Mouse (Mus musculus) G1E-ER4 (cell line): ENCODE data around the gene Tmem117. TPM values are rescaled to one million over a fixed set of nuclear protein-coding genes. Genes with fewer than 3 reads are reported as not detected.

Experiments used
- GATA1 ChIP-seq: IDR thresholded peaks from one replicate; pipeline ENCODE4 v1.8.0; 2012; ENCODE audit warnings: low read length, inconsistent platforms
- polyA plus RNA-seq: library from polyadenylated mRNA; stranded (reverse); fragments of >175 nt; gene quantifications from 2 replicates; pipeline ENCODE4 v1.2.3, GENCODE M21; 2012

Tmem117 gene
- polyA plus RNA-seq, 1 experiment, result not detected

DNA sequence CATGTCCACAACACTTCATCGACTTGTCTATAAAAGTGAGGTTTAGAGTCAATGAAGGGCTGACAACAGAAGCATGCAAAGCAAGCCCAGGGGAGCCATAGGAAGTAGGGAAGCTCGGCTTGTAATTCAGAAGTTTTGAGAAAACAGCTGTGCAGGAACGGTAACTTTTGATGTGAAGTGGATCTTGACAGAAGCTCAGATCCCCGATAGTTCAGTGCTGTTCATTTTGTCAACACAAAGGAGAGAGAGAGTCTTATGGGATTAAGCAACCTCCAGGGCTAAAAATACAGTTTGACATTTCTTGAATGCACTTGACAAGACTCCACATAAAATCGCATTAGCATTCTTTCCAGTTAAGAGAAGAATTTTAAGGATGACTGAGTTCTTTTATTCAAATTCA, 265.1 kb downstream of the Tmem117 start:
- TF ChIP-seq GATA1, result no peak

DNA sequence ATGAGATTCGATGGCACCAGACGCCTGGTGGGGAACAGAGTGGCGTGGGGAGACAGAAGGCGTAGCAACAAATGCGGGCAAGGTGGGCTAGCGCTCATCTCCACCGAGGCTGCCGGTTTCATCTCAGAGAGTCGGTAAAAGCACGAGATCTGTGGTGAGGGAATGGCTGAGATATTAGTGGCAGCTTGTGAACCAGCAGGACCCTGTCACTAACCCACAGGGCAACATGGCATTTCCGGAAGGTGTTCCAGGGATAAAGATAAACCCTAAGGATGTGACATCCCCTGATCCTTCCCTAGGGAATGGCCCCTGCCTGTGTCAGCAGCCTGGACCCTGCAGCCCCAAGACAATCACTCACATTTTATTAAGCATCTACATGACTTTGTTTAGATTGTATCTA, 266.6 kb downstream of the Tmem117 start:
- TF ChIP-seq GATA1, result no peak

DNA sequence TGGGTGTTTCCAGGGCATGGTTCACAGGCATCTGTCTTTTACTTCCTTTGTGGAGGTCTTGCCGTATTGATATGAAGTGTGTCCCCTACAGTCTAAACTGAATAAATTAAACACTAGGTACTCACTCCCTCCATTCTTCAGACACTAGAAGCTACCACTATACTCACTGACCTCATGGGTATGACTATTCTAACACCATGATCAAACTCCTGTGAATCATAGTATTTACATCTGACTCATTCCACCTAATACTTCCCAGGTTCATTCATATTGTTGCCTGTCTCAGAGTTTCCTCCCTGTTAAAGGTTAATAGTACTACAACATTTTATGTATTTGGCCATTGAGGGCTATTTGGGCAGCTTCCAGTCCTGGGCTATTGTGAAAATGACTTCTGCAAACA, 274.2 kb downstream of the Tmem117 start:
- TF ChIP-seq GATA1, result no peak

DNA sequence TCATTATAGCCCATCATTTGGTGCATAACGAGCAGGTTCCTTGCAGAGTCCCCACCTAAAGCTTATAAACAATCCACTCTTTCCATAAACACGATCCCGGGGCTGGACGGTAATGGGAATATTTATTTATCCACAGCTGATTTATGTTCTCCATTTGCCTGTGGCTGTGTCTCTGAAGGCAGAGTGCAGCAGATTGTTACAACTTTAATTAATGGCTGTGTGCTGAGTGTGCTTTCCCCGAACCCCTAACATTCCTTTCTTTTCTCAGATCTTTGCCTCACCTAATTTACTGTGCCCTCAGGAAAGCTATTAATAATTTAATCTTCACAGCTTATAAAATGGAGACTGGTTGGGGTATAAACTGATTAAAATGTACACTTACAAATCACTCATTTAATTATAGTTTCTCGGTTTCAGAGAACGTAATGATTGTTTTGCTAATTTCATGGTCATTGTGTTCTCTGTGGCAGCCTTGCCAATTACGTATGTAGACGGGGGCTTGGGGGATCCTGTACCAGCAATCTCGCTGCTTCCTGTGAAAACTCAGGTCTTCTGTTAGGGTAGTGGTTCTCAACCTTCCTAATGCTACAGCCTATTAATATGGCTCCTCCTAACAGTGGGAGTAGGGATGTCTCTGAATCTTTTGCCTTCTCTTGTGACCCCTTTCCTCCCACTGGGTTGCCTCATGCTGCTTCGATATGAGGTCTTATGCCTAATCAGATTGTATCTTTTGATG, 275.8 kb downstream of the Tmem117 start:
- TF ChIP-seq GATA1, result no peak

DNA sequence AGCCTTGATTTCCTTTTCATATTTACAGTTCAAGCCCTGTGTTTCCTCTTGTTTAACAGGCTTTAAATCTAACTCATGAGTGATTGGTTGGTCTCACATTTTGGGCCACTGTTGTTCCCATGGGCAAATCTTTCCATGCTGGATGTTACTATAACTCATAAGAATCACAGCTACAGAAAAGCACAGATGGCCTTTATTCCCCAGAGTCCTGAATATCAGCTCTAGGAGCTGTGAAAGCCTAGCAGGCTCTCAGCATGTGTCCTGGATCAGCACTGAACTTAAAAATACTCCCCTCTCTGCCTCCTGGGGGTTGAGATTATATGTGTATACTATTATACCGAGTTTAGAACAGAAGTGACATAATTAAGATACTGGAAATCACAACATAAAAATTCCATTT, 292.6 kb downstream of the Tmem117 start:
- TF ChIP-seq GATA1, result no peak

DNA sequence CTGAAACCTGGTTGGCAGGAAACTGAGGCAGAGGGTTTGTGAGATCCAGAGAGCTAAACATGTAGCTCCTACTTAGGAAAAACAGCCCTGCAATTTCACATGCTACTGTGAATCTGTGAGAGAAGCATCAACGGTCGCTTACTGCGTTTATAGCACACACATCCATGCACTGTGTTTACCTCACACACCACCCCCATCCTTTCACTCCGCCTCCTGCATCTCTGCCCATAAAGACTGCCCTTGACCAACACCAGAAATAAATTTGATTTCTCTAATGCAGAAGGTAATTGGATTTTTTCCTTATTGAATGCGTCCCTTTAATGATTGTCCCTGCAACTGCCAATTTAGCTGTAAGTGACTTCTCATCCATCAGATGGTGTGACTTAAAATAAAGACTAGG, 299.0 kb downstream of the Tmem117 start:
- no peak for TF ChIP-seq GATA1

DNA sequence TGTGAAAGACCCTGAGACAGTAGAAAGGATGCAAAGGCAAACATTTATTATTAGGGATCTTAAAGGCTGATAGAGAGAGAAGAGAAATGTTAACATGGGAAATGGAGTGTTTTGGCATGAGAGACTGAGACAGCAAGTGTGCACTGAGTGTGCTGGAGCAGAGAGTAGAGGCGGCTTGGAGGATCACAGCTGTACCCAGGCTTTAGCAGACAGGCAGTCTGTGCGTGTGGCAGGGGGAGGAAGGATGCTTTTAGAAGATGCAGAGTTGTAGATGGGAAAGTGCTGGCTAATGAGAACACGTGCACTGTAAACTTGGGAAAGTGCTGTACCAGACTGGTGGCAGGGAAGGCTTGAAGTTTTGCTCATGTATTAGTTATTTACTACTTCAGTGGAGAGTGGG, 301.7 kb downstream of the Tmem117 start:
- no peak for TF ChIP-seq GATA1

DNA sequence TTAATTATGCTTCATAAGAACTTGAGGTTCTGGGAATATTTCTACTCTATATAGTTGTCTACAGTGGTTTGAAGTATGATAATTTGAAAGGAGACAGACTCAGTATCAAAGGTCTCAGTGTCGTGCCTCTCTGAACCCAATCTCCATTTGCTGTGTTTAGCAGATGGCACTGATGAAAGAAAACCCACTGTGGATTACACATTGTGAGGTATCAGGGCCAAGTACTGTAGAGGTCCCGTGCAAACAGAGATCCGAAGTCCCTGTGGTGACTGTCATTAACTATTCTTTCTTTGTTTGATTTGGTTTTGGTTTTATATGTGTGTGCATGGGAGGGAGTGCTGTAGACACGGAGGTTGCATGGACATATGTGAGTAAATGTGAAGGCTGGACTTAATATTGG, 304.0 kb downstream of the Tmem117 start:
- TF ChIP-seq GATA1, result no peak

DNA sequence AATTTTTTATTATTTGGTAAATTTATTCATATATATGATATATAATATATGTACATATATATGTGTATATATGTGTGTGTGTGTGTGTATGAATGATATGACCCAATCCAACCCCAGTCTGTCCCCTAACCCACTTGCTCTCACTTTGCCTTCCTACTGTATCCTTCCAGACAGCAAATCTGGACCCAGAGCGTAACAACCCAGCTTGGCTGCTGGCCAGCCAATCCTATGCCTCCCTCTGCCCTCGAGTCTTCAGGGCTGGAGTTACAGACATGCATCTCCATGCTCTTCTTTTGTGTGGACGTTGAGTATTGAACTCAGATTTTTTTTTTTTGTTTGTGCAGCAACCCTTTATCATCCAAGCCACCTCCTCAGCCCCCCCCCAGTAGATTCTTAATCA, 304.4 kb downstream of the Tmem117 start:
- TF ChIP-seq GATA1, result no peak

DNA sequence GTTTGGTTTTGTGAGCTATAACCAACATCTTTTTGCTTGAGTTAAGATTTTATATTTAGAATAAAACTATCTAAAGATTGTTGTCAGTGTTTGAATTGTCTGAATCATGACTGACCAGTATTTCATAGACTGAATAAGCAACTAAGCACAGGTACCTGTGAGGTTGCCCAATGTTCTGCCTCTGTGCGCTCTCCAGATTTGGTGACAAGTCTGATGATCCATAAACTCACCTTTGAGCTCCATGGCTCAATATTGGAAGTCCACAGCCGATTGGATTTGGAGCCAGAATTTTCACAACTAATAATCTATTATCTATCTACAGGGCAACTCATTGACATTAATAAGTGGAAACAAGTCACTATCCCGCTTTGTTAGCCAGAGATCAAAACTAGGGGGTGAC, 312.9 kb downstream of the Tmem117 start:
- TF ChIP-seq GATA1, result no peak

DNA sequence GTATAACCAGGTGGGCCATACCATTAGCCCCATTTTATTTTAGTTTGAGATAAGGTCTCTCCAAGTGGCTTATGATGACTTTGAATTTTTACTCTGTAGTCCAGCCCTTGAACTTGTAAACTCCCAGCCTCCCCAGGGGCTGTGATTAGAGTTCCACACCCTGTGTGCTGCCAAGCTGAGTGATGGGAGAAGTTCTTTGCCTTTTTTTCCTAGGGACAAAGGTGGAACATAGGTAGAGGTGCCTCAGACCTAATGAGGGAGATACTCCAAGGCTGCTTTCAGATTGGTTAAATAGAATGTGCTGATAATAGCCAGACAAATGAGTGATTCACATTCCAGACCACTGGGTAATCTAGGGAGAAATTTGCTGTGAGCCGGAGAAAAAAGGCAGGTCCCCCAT, 313.4 kb downstream of the Tmem117 start:
- no peak for TF ChIP-seq GATA1

DNA sequence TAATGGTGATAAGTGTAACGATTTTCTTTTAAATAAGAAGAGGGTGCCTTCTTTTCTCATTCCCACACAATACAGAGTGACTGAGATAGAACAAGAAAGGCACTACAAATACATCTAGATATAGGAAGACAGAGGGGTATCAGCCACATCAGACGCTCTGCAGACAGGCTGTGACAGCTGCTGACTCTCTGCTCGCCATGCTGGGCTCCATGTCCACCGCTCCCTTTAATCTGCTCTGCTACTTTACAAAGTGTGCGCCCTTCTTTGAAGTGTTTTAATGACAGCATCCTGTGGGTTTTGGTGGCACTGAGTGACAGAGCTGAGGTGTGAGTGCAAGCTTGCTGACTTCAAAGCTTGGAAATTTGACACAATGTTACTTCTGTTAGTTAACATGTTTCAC, 314.9 kb downstream of the Tmem117 start:
- no peak for TF ChIP-seq GATA1

DNA sequence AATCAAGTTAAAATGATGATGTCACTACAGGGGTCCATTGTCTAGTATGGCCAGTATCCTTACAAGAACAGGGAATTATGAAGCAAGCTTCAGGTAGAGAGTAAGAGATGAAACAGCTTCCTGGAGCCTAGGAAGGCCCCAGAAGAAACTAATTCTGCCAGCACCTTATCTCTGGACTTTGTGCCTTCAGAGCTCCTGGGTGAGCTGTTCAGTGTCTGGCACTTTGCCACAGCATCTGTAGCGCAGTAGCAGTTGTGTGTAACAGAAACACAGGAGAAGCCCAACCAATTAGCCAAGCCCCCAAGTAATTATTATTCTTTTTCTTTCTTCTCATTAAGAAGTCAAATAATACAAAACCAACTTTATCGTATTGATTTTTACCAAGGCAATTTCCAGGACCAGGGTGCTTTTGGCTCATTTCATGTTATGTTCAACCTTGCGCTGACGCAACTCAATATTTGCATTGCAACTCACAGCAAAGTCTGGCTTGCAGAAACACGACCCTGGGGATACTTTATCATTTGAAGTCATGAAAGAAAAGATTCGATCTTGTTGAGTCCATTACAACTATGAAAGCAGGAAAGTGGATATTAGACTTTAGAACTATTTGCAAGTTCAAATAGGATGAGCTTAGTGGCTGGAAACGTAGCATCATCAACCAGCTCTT, 322.5 kb downstream of the Tmem117 start:
- TF ChIP-seq GATA1, result no peak

DNA sequence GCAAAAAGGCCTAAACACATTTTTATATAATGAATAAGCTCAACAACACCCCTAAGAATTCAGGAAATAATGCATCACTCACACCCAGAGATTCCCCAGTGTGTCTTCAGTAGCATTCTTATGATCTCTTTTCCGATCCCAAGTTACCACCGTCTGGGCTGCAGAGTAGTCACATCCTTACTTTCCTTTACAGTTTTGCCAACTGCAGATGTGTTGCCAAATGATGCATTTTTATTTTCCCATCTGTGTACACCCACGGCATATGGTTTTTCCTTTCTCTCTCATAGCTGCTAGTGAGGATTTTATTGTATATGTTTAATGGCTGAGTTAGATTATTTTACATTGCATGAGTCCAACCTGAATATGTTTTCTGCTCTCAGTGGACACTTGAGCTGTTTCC, 327.7 kb downstream of the Tmem117 start:
- no peak for TF ChIP-seq GATA1

DNA sequence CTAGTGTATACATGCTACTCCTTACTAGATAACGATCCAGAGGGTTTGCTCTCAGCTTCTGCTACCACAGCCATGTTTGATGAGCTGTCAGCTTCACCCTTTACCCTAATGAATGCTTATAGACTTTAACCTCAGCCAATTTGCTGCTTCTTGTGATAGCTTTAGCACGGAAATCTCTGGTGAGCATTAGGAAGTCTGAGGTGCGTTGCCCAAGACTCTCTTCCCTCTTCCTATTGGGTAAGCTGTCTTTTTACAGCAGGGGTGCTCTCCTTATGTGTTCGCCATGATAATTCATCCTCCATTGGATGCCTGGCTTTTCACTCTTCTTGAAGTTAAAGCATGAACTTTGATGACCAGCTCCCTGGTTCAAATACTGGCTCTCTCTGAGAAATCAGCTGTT, 328.2 kb downstream of the Tmem117 start:
- no peak for TF ChIP-seq GATA1

DNA sequence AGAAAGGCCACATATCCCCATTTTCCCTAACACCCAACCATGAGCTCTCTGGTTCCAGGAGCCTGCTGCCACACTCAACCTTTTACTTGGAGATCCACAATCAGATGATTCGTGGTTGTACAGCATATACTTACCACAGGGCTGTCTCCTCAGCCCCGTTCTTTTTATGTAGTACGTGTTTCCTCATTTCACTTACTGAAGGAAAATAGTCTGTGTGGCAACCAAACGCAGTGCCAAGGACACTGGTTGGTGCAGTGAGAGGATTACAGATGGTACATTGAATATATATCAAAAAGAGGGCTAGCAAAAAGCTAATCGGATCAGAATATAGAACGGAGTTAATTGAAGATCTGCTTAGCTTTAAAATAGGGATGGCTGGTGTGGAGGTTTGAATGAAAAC, 338.0 kb downstream of the Tmem117 start:
- TF ChIP-seq GATA1, result no peak
